Mouse (Mus musculus): ENCODE results near the gene Ofcc1. TPM values are rescaled to one million over a fixed set of nuclear protein-coding genes. Genes with fewer than 3 reads are reported as not detected.

Ofcc1 gene
- not detected for total RNA-seq (2023)

DNA sequence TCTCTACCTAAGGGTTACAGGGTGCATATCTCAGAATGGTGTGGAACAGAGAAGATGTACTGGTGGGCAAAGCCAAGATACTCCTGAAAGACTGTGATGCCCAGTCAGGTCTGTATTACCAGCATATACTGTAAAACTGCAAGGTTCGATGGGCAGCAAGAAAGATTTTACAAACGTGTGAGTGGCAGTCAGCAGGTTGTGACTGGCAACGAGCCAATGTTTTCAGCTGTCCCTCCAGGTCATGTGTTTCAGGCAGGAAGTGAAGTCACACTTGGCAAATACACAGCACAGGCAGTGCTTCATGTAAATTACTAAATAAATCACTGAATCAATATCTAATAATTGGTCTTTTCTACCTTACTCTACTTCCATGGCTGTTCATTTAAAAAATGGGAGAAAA, at the start of gene Ofcc1:
TSS of gene Ofcc1 (minus strand) at position 163 of the 400 bp plus-strand sequence.

Data from monocyte, adult 59 days (primary cell).